8 mouse cellular contexts compared by ENCODE assay signal in the genomic region with DNA sequence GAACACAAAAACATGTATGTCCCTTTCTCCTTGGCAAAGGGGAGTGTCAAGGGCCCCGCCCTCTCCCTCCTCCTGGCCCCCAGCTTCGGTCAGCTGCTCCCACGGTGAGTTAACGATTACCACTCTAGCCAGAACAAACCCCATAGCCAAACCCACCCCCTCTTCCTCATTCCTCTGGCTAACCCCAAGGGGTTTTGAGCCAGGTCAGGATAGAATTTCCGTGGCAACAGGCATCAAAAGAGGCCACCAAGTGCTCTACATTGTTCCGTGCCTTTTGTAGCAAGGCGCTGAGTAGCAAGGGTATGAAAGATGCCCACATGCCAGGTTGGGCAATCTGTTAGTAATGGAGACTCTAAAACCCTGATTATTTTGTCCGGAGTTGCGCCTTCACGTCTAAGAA. TPM values are rescaled to one million over a fixed set of nuclear protein-coding genes. Genes with fewer than 3 reads are reported as not detected.
DNase-seq lines count a peak whose midpoint lies in the region; ATAC-seq and TF ChIP-seq lines count a peak whose summit lies in the region.

No protein-coding gene starts in this region.

- DNase-seq in layer of hippocampus, adult 2 months (ENCODE audit: low spot score in 2 of 2), result peak; percentile 28 to 41
- no peak for DNase-seq in layer of hippocampus, adult 9-10 months (ENCODE audit: low spot score)
- peak; percentile 51 for DNase-seq in embryonic facial prominence, embryonic 11.5 days (ENCODE audit: low spot score)
- DNase-seq in lung, postnatal 10 days, result peak; percentile 68
- DNase-seq in T-cell, adult 2 months (ENCODE audit: low spot score), result no peak
- no peak for DNase-seq in cerebellum, postnatal 4 days (ENCODE audit: low spot score in 2 of 2)

- peak overlapping the region; percentile 97 for H3K27ac ChIP-seq in layer of hippocampus, adult 2 months
- H3K27ac ChIP-seq in embryonic facial prominence, embryonic 11.5 days (replicated peaks; ENCODE audit: low read depth, low read length), result peak overlapping the region; percentile 92
- peak overlapping the region; percentile 100 for H3K27ac ChIP-seq in heart, embryonic 13.5 days (replicated peaks)
- H3K27ac ChIP-seq in kidney, embryonic 16.5 days (ENCODE audit: low read length), result peak overlapping the region; percentile 98

- H3K27me3 ChIP-seq in embryonic facial prominence, embryonic 11.5 days (ENCODE audit: control insufficient read depth, insufficient read depth, low read length), result no peaks in the 10 kb centered on the region
- H3K27me3 ChIP-seq in heart, embryonic 13.5 days (replicated peaks), result no peaks in the 10 kb centered on the region
- H3K27me3 ChIP-seq in kidney, embryonic 16.5 days (ENCODE audit: insufficient read depth, low read length), result no peaks in the 10 kb centered on the region

- no peaks in the 10 kb centered on the region for H3K9me3 ChIP-seq in embryonic facial prominence, embryonic 11.5 days (replicated peaks; ENCODE audit: control insufficient read depth, low read length)
- H3K9me3 ChIP-seq in heart, embryonic 13.5 days, result no peaks in the 10 kb centered on the region
- H3K9me3 ChIP-seq in kidney, embryonic 16.5 days (ENCODE audit: low read length), result no peaks in the 10 kb centered on the region

- H3K9ac ChIP-seq in embryonic facial prominence, embryonic 11.5 days (replicated peaks; ENCODE audit: low read length), result peak overlapping the region; percentile 95
- peak overlapping the region; percentile 99 for H3K9ac ChIP-seq in heart, embryonic 13.5 days
- peak overlapping the region; percentile 97 for H3K9ac ChIP-seq in kidney, embryonic 16.5 days (replicated peaks; ENCODE audit: low read length)

- WGBS in embryonic facial prominence, embryonic 11.5 days, result 9% methylated on average over 10 of the region's 10 CpGs
- WGBS in heart, embryonic 13.5 days, result 11% methylated on average over 10 of the region's 10 CpGs
- WGBS in kidney, embryonic 16.5 days, result 3% methylated on average over 10 of the region's 10 CpGs

- no peaks in the 10 kb centered on the region for H3K4me1 ChIP-seq in embryonic facial prominence, embryonic 11.5 days (ENCODE audit: control insufficient read depth, insufficient read depth, low read length)
- H3K4me1 ChIP-seq in heart, embryonic 13.5 days, result peaks cover 84% of the 10 kb centered on the region
- peaks cover 37% of the 10 kb centered on the region for H3K4me1 ChIP-seq in kidney, embryonic 16.5 days (ENCODE audit: insufficient read depth, low read length)

- no peaks in the 10 kb centered on the region for H3K36me3 ChIP-seq in embryonic facial prominence, embryonic 11.5 days (replicated peaks; ENCODE audit: control insufficient read depth, insufficient read depth, low read depth, low read length)
- peaks cover 28% of the 10 kb centered on the region for H3K36me3 ChIP-seq in heart, embryonic 13.5 days
- peaks cover 7% of the 10 kb centered on the region; the same call in 1 of the 2 replicates for H3K36me3 ChIP-seq in kidney, embryonic 16.5 days (ENCODE audit: insufficient read depth, low read length)

- no peak for ATAC-seq in embryonic facial prominence, embryonic 11.5 days (replicated peaks; ENCODE audit: insufficient number of reproducible peaks, low FRiP score, low TSS enrichment, low read depth)
- ATAC-seq in heart, embryonic 13.5 days (ENCODE audit: extremely low read depth, insufficient number of reproducible peaks, low FRiP score, low TSS enrichment), result no peak
- ATAC-seq in kidney, embryonic 16.5 days (ENCODE audit: low FRiP score, low TSS enrichment), result no peak

- H3K4me2 ChIP-seq in embryonic facial prominence, embryonic 11.5 days (ENCODE audit: low read depth, low read length), result peak overlapping the region; percentile 79
- H3K4me2 ChIP-seq in heart, embryonic 13.5 days, result peak overlapping the region; percentile 84
- peak overlapping the region; percentile 82 for H3K4me2 ChIP-seq in kidney, embryonic 16.5 days (replicated peaks; ENCODE audit: low read depth, low read length)

- H3K4me3 ChIP-seq in layer of hippocampus, adult 2 months, result peak overlapping the region; percentile 82
- peak overlapping the region; percentile 96 for H3K4me3 ChIP-seq in embryonic facial prominence, embryonic 11.5 days (ENCODE audit: low read depth, low read length)
- H3K4me3 ChIP-seq in heart, embryonic 13.5 days, result peak overlapping the region; percentile 98
- H3K4me3 ChIP-seq in kidney, embryonic 16.5 days (ENCODE audit: low read length), result peak overlapping the region; percentile 88

- no peak for TF ChIP-seq CTCF in layer of hippocampus, adult 2 months (conservative IDR thresholded peaks at IDR 0.05)

RNA-seq across cellular contexts. Expression of a gene that starts 1.2 kb away (rescaled TPM):
- 10 to 100 TPM; 63.8 to 69.8 TPM for total RNA-seq in layer of hippocampus, adult 2 months (2021)
- 488 and 508 TPM in 2 replicates for polyA plus RNA-seq in embryonic facial prominence, embryonic 11.5 days (2014; fragmentation: Nextera tagmentation; extraction: Ambion mirVana)
- polyA plus RNA-seq in heart, embryonic 13.5 days (2015; fragmentation: Nextera tagmentation; extraction: Ambion mirVana), result 1,911 and 2,152 TPM in 2 replicates
- polyA plus RNA-seq in kidney, embryonic 16.5 days (2015; fragmentation: Nextera tagmentation; extraction: Ambion mirVana), result 782 and 850 TPM in 2 replicates

Comparison
In these comparisons a context has a peak if more than half of its experiments do, and no peak if none do; other contexts are left out.
1. DNase-seq: peak in layer of hippocampus, adult 2 months (2 of 2), embryonic facial prominence, embryonic 11.5 days (single experiment) and lung, postnatal 10 days (single experiment); none in layer of hippocampus, adult 9-10 months (single experiment), T-cell, adult 2 months (single experiment) and cerebellum, postnatal 4 days (0 of 2).
2. Peak in every context shown above with its lines, with median percentiles within 50 percentile points of each other: H3K27ac ChIP-seq, H3K4me3 ChIP-seq, H3K4me2 ChIP-seq and H3K9ac ChIP-seq.